Mouse (Mus musculus) MEL (cell line): ENCODE results near the gene Zbtb40. TPM values are rescaled to one million over a fixed set of nuclear protein-coding genes. Genes with fewer than 3 reads are reported as not detected.

Experiments
- DNase-seq: peaks from one replicate; pipeline ENCODE4 v3.0.0; 2011; ENCODE audit warnings: low read depth, low spot score
- H3K27ac ChIP-seq: 2 replicates; pipeline ENCODE4 v1.5.1; 2012; ENCODE audit warnings: low read depth, mild to moderate bottlenecking, control low read depth, low read length, moderate library complexity; ENCODE audit not compliant: control insufficient read depth
- H3K27me3 ChIP-seq, 2 experiments: fragments of 150-350 bp in 1 of 2; sonication (generic) in 1 of 2; 2 replicates each; pipeline ENCODE4 v1.6.1; 2012; ENCODE audit warnings: low read length in 2 of 2, mild to moderate bottlenecking in 2 of 2, improper control_type of control experiment in 1 of 2, moderate library complexity in 1 of 2; ENCODE audit not compliant: insufficient read depth in 2 of 2, control insufficient read depth in 1 of 2
- H3K36me3 ChIP-seq, 2 experiments: 2 replicates each; pipeline ENCODE4 v1.6.1; 2012 to 2014; ENCODE audit warnings: low read length in 2 of 2, improper control_type of control experiment in 1 of 2, inconsistent platforms in 1 of 2, mild to moderate bottlenecking in 1 of 2; ENCODE audit not compliant: insufficient read depth in 2 of 2, control insufficient read depth in 1 of 2
- H3K4me1 ChIP-seq, 2 experiments: fragments of 150-350 bp in 1 of 2; sonication (generic) in 1 of 2; 2 replicates each; pipeline ENCODE4 v1.6.1; 2012; ENCODE audit warnings: low read length in 2 of 2, improper control_type of control experiment in 1 of 2, mild to moderate bottlenecking in 1 of 2; ENCODE audit not compliant: insufficient read depth in 2 of 2, control insufficient read depth in 1 of 2
- H3K4me3 ChIP-seq, 2 experiments: fragments of 150-350 bp in 1 of 2; sonication (generic) in 1 of 2; 2 replicates each; pipeline ENCODE4 v1.5.1; 2012; ENCODE audit warnings: low read depth in 2 of 2, low read length in 2 of 2, mild to moderate bottlenecking in 2 of 2, moderate library complexity in 2 of 2, control low read depth in 1 of 2, improper control_type of control experiment in 1 of 2; ENCODE audit not compliant: control insufficient read depth in 1 of 2, insufficient read depth in 1 of 2
- H3K79me2 ChIP-seq: 2 replicates; pipeline ENCODE4 v1.6.1; 2012; ENCODE audit warnings: mild to moderate bottlenecking, low read length, moderate library complexity; ENCODE audit not compliant: control insufficient read depth, poor library complexity, insufficient read depth
- H3K9ac ChIP-seq: 2 replicates; pipeline ENCODE4 v1.6.1; 2012; ENCODE audit warnings: low read depth, mild to moderate bottlenecking, control low read depth, low read length, moderate library complexity; ENCODE audit not compliant: control insufficient read depth, poor library complexity, severe bottlenecking
- H3K9me3 ChIP-seq: fragments of 150-350 bp; sonication (generic); replicated peaks from 2 replicates; pipeline ENCODE4 v1.6.1; 2012; ENCODE audit warnings: mild to moderate bottlenecking, low read length, improper control_type of control experiment, moderate library complexity; ENCODE audit not compliant: insufficient read depth
- CHD1 ChIP-seq: IDR thresholded peaks from 2 replicates; pipeline ENCODE4 v1.6.1; 2012; ENCODE audit warnings: low read depth, mild to moderate bottlenecking, inconsistent platforms, low read length, improper control_type of control experiment
- CTCF ChIP-seq, 3 experiments: IDR thresholded peaks in 2 of 3; conservative IDR thresholded peaks in 1 of 3; 2 replicates each; pipeline ENCODE4 v1.5.1; 2011 to 2012; ENCODE audit warnings: low read length in 3 of 3, low read depth in 2 of 3, mild to moderate bottlenecking in 2 of 3, improper control_type of control experiment in 1 of 3, inconsistent platforms in 1 of 3, mixed read lengths in 1 of 3, moderate library complexity in 1 of 3; ENCODE audit not compliant: control insufficient read depth in 1 of 3, insufficient read depth in 1 of 3, poor library complexity in 1 of 3, severe bottlenecking in 1 of 3
- E2F4 ChIP-seq: IDR thresholded peaks from 2 replicates; pipeline ENCODE4 v1.6.1; 2011; ENCODE audit warnings: low read depth, low read length, improper control_type of control experiment, borderline replicate concordance
- ELF1 ChIP-seq: IDR thresholded peaks from 2 replicates; pipeline ENCODE4 v1.6.1; 2014; ENCODE audit warnings: low read depth, mild to moderate bottlenecking, inconsistent platforms, low read length, improper control_type of control experiment, moderate library complexity
- GABPA ChIP-seq: IDR thresholded peaks from 2 replicates; pipeline ENCODE4 v1.6.1; 2012; ENCODE audit warnings: low read depth, mild to moderate bottlenecking, inconsistent platforms, low read length, improper control_type of control experiment, moderate library complexity
- GATA1 ChIP-seq: IDR thresholded peaks from 2 replicates; pipeline ENCODE4 v1.6.1; 2011; ENCODE audit warnings: low read depth, low read length, improper control_type of control experiment
- MAFK ChIP-seq: IDR thresholded peaks from 2 replicates; pipeline ENCODE4 v1.6.1; 2011; ENCODE audit warnings: low read depth, mild to moderate bottlenecking, low read length, improper control_type of control experiment, borderline replicate concordance
- MAX ChIP-seq: IDR thresholded peaks from 2 replicates; pipeline ENCODE4 v1.6.1; 2011; ENCODE audit warnings: low read length, improper control_type of control experiment
- MYC ChIP-seq: IDR thresholded peaks from 2 replicates; pipeline ENCODE4 v1.6.1; 2011; ENCODE audit warnings: low read depth, mild to moderate bottlenecking, low read length, improper control_type of control experiment, moderate library complexity
- NRF1 ChIP-seq: IDR thresholded peaks from 2 replicates; pipeline ENCODE4 v1.6.1; 2014; ENCODE audit warnings: low read depth, mild to moderate bottlenecking, inconsistent platforms, low read length, improper control_type of control experiment, moderate library complexity; ENCODE audit not compliant: poor library complexity, insufficient read depth, severe bottlenecking
- POLR2A ChIP-seq, 2 experiments: IDR thresholded peaks; 2 replicates each; pipeline ENCODE4 v1.6.1; 2011 to 2012; ENCODE audit warnings: low read length in 2 of 2, mild to moderate bottlenecking in 2 of 2, control low read depth in 1 of 2, improper control_type of control experiment in 1 of 2, low read depth in 1 of 2, moderate library complexity in 1 of 2; ENCODE audit not compliant: control insufficient read depth in 1 of 2, insufficient read depth in 1 of 2, poor library complexity in 1 of 2
- POLR2AphosphoS5 ChIP-seq: IDR thresholded peaks from 2 replicates; pipeline ENCODE4 v1.6.1; 2012; ENCODE audit warnings: low read depth, borderline replicate concordance, mild to moderate bottlenecking, inconsistent platforms, low read length, moderate library complexity, mixed read lengths
- RCOR1 ChIP-seq: IDR thresholded peaks from 2 replicates; pipeline ENCODE4 v1.6.1; 2012; ENCODE audit warnings: low read depth, mild to moderate bottlenecking, inconsistent platforms, low read length, improper control_type of control experiment
- SIN3A ChIP-seq: IDR thresholded peaks from 2 replicates; pipeline ENCODE4 v1.6.1; 2012; ENCODE audit warnings: low read length, improper control_type of control experiment, inconsistent platforms
- TAL1 ChIP-seq: IDR thresholded peaks from 2 replicates; pipeline ENCODE4 v1.6.1; 2012; ENCODE audit warnings: mild to moderate bottlenecking, inconsistent platforms, low read length, moderate library complexity, mixed read lengths
- TBP ChIP-seq: IDR thresholded peaks from 2 replicates; pipeline ENCODE4 v1.8.0; 2011; ENCODE audit warnings: low read depth, low read length, improper control_type of control experiment
- TCF12 ChIP-seq: IDR thresholded peaks from 2 replicates; pipeline ENCODE4 v1.6.1; 2014; ENCODE audit warnings: low read depth, mild to moderate bottlenecking, inconsistent platforms, low read length, improper control_type of control experiment, moderate library complexity
- USF1 ChIP-seq: IDR thresholded peaks from 2 replicates; pipeline ENCODE4 v1.6.1; 2014; ENCODE audit warnings: low read depth, mild to moderate bottlenecking, inconsistent platforms, low read length, improper control_type of control experiment, moderate library complexity
- ZC3H11A ChIP-seq: IDR thresholded peaks from 2 replicates; pipeline ENCODE4 v1.6.1; 2012; ENCODE audit warnings: low read depth, mild to moderate bottlenecking, inconsistent platforms, low read length, improper control_type of control experiment
- polyA plus RNA-seq, 2 experiments: library from polyadenylated mRNA; stranded (reverse) in 1 of 2; unstranded in 1 of 2; fragments of >175 nt in 1 of 2; fragments of >200 nt in 1 of 2; gene quantifications; 2 replicates each; pipeline versions ENCODE4 v1.2.1 to v1.2.4; 2012; ENCODE audit warnings: low replicate concordance in 2 of 2, low read depth in 1 of 2; ENCODE audit not compliant: insufficient read length in 2 of 2, insufficient read depth in 1 of 2, missing spikeins in 1 of 2
- total RNA-seq: library from RNA; depleted of rRNA; stranded (reverse); fragments of 300-350 nt; gene quantifications from 2 replicates; pipeline ENCODE4 v1.2.3, GENCODE M21; 2012

The Zbtb40 gene
- total and polyA plus RNA-seq, 3 experiments: 9.6 to 14.4 TPM; not detected in 1

GRCm38 (mm10) chr4:137097984-137098327 is 49.4 kb upstream of the Zbtb40 start:
- DNase-seq: no peak
- TF ChIP-seq RCOR1: no peak
- TF ChIP-seq GATA1: no peak
- no peak for TF ChIP-seq MAX
- no peak for TF ChIP-seq E2F4
- H3K9ac ChIP-seq: no peak overlapping the region
- no peaks in the 10 kb centered on the region for H3K79me2 ChIP-seq
- no peak overlapping the region for H3K4me3 ChIP-seq
- no peaks in the 10 kb centered on the region for H3K9me3 ChIP-seq
- no peaks in the 10 kb centered on the region for H3K27me3 ChIP-seq
- no peaks in the 10 kb centered on the region for H3K4me1 ChIP-seq
- H3K27ac ChIP-seq: no peak overlapping the region
- no peaks in the 10 kb centered on the region for H3K36me3 ChIP-seq

GRCm38 (mm10) chr4:137097246-137097983 is 48.8 kb upstream of the Zbtb40 start:
- Histone ChIP-seq H3K79me2 (no peaks in the 10 kb centered on the region), H3K27me3 (no peaks in the 10 kb centered on the region), H3K27ac (no peak overlapping the region), H3K9ac (no peak overlapping the region), H3K4me1 (no peaks in the 10 kb centered on the region), H3K4me3 (no peak overlapping the region), H3K36me3 (no peaks in the 10 kb centered on the region), H3K9me3 (no peaks in the 10 kb centered on the region)
- TF ChIP-seq MAX (no peak), TCF12 (no peak), GABPA (no peak), USF1 (no peak), ZC3H11A (no peak), MYC (no peak), CTCF (IDR thresholded peaks at IDR 0.05 in 2 of 3, conservative IDR thresholded peaks at IDR 0.05 in 1 of 3; ENCODE audit: control insufficient read depth in 1 of 3, insufficient read depth in 1 of 3, low read depth in 2 of 3, low read length in 3 of 3, poor library complexity in 1 of 3, severe bottlenecking in 1 of 3) (no peak), CHD1 (no peak), POLR2AphosphoS5 (no peak), TAL1 (no peak), POLR2A (IDR thresholded peaks at IDR 0.05; ENCODE audit: control insufficient read depth in 1 of 2, insufficient read depth in 1 of 2, low read depth in 1 of 2, low read length in 2 of 2, poor library complexity in 1 of 2) (no peak), ELF1 (no peak), NRF1 (no peak), MAFK (no peak), TBP (no peak), SIN3A (no peak)
- no peak for DNase-seq
